Mouse (Mus musculus) G1E (cell line): ENCODE data around the gene Lrrd1.

Experiments used
- CTCF ChIP-seq: IDR thresholded peaks from 2 replicates; pipeline ENCODE4 v1.5.1; 2012; ENCODE audit warnings: low read depth, low read length, inconsistent platforms, mixed read lengths
- GATA1 ChIP-seq: IDR thresholded peaks from 2 replicates; pipeline ENCODE4 v1.6.1; 2012; ENCODE audit warnings: borderline replicate concordance, low read length, inconsistent platforms, mixed read lengths

- no peak for TF ChIP-seq CTCF
- no peak for TF ChIP-seq GATA1
Measured at GRCm38 (mm10) chr5:3872348-3872747, 27.4 kb downstream of the Lrrd1 start.
